In genomic region chr8:120293421-120294357, GRCm38 (mm10) we compare ENCODE assay signal across 8 mouse cellular contexts.
DNase-seq lines count a peak whose midpoint lies in the region; ATAC-seq and TF ChIP-seq lines count a peak whose summit lies in the region.

No protein-coding gene starts in this region.

- H3K27me3 ChIP-seq in kidney, embryonic 14.5 days (ENCODE audit: control insufficient read depth, insufficient read depth, low read length), result no peaks in the 10 kb centered on the region; the same call in 1 of the 2 replicates
- H3K27me3 ChIP-seq in kidney, adult 2 months (replicated peaks; ENCODE audit: control insufficient read depth, insufficient read depth, low read length), result no peaks in the 10 kb centered on the region
- H3K27me3 ChIP-seq in erythroblast, embryonic 14.5 days (ENCODE audit: control insufficient read depth), result no peaks in the 10 kb centered on the region
- H3K27me3 ChIP-seq in limb, embryonic 13.5 days, result no peaks in the 10 kb centered on the region
- H3K27me3 ChIP-seq in neural tube, embryonic 15.5 days (replicated peaks), result no peaks in the 10 kb centered on the region

- H3K36me3 ChIP-seq in kidney, embryonic 14.5 days (ENCODE audit: control insufficient read depth, insufficient read depth, low read length), result no peaks in the 10 kb centered on the region
- no peaks in the 10 kb centered on the region for H3K36me3 ChIP-seq in kidney, adult 2 months (ENCODE audit: control insufficient read depth, insufficient read depth, low read length)
- H3K36me3 ChIP-seq in erythroblast, embryonic 14.5 days (ENCODE audit: control insufficient read depth), result peaks cover 52% of the 10 kb centered on the region
- H3K36me3 ChIP-seq in limb, embryonic 13.5 days, result no peaks in the 10 kb centered on the region
- H3K36me3 ChIP-seq in neural tube, embryonic 15.5 days, result no peaks in the 10 kb centered on the region

- TF ChIP-seq CTCF in kidney, adult 2 months (conservative IDR thresholded peaks at IDR 0.05; ENCODE audit: insufficient read depth, insufficient read length, low read depth, low read length), result no peak

- 31% methylated on average over 18 of the region's 18 CpGs for WGBS in kidney, embryonic 14.5 days
- WGBS in kidney, adult 2 months, result 75% methylated on average over 18 of the region's 18 CpGs
- WGBS in limb, embryonic 13.5 days, result 39% methylated on average over 18 of the region's 18 CpGs
- 29% methylated on average over 18 of the region's 18 CpGs for WGBS in neural tube, embryonic 15.5 days

- no peak for TF ChIP-seq POLR2A in kidney, adult 2 months (IDR thresholded peaks at IDR 0.05; ENCODE audit: low read depth, low read length)

- H3K4me2 ChIP-seq in kidney, embryonic 14.5 days (replicated peaks; ENCODE audit: low read depth, low read length), result no peak overlapping the region
- H3K4me2 ChIP-seq in limb, embryonic 13.5 days (replicated peaks), result no peak overlapping the region
- no peak overlapping the region for H3K4me2 ChIP-seq in neural tube, embryonic 15.5 days

- H3K9ac ChIP-seq in kidney, embryonic 14.5 days (ENCODE audit: low read depth, low read length), result 0 out of 2 replicates have a peak overlapping the region, but pooled peaks have one; percentile 18
- H3K9ac ChIP-seq in limb, embryonic 13.5 days, result no peak overlapping the region; the same call in 1 of the 2 replicates
- no peak overlapping the region; the same call in 1 of the 2 replicates for H3K9ac ChIP-seq in neural tube, embryonic 15.5 days (replicated peaks)

- H3K27ac ChIP-seq in kidney, embryonic 14.5 days (ENCODE audit: low read depth, low read length), result peak overlapping the region; percentile 42; the same call in 1 of the 2 replicates
- H3K27ac ChIP-seq in kidney, adult 2 months (ENCODE audit: insufficient read depth, low read depth, low read length), result no peak overlapping the region
- peak overlapping the region; percentile 52; the same call in 1 of the 2 replicates for H3K27ac ChIP-seq in limb, embryonic 13.5 days
- H3K27ac ChIP-seq in neural tube, embryonic 15.5 days (replicated peaks), result peak overlapping the region; percentile 45

- ATAC-seq in kidney, embryonic 14.5 days (ENCODE audit: low FRiP score, low TSS enrichment), result no peak
- ATAC-seq in limb, embryonic 13.5 days (ENCODE audit: low FRiP score, low read depth), result no peak
- no peak for ATAC-seq in neural tube, embryonic 15.5 days (ENCODE audit: low FRiP score)

- H3K4me1 ChIP-seq in kidney, embryonic 14.5 days (ENCODE audit: control insufficient read depth, insufficient read depth, low read length), result peaks cover 74% of the 10 kb centered on the region
- H3K4me1 ChIP-seq in kidney, adult 2 months (ENCODE audit: control insufficient read depth, insufficient read depth, low read length), result no peaks in the 10 kb centered on the region
- H3K4me1 ChIP-seq in erythroblast, embryonic 14.5 days (ENCODE audit: control insufficient read depth), result peaks cover 95% of the 10 kb centered on the region
- peaks cover 94% of the 10 kb centered on the region for H3K4me1 ChIP-seq in limb, embryonic 13.5 days
- peaks cover 90% of the 10 kb centered on the region for H3K4me1 ChIP-seq in neural tube, embryonic 15.5 days

- no peak overlapping the region for H3K4me3 ChIP-seq in kidney, embryonic 14.5 days (ENCODE audit: low read length)
- no peak overlapping the region for H3K4me3 ChIP-seq in kidney, adult 2 months (ENCODE audit: insufficient read depth, low read depth, low read length)
- H3K4me3 ChIP-seq in erythroblast, embryonic 14.5 days (replicated peaks), result peak overlapping the region; percentile 72
- H3K4me3 ChIP-seq in limb, embryonic 13.5 days, result no peak overlapping the region
- H3K4me3 ChIP-seq in neural tube, embryonic 15.5 days (replicated peaks), result no peak overlapping the region

- DNase-seq in kidney, adult 2 months, result no peak
- no peak for DNase-seq in B cell, adult 2 months
- DNase-seq in cerebellum, adult 9-10 months, result no peak
- no peak for DNase-seq in T-cell, adult 2 months (ENCODE audit: low spot score)

- no peaks in the 10 kb centered on the region for H3K9me3 ChIP-seq in kidney, embryonic 14.5 days (ENCODE audit: control insufficient read depth, low read length)
- no peaks in the 10 kb centered on the region for H3K9me3 ChIP-seq in erythroblast, embryonic 14.5 days (ENCODE audit: control insufficient read depth, low read length)
- no peaks in the 10 kb centered on the region for H3K9me3 ChIP-seq in limb, embryonic 13.5 days
- H3K9me3 ChIP-seq in neural tube, embryonic 15.5 days (replicated peaks), result no peaks in the 10 kb centered on the region
